Mouse (Mus musculus) cerebral cortex, adult 2 months (tissue): Measurements from ENCODE around the gene Arl16.

Experiments used
- WGBS: fragments of 180-500 bp; shearing (Covaris S2); methylation state at CpG from one replicate; pipeline ENCODE4 v1.1.7; 2018; 5-methylcytosine and 5-hydroxymethylcytosine counted together

Arl16 gene

DNA sequence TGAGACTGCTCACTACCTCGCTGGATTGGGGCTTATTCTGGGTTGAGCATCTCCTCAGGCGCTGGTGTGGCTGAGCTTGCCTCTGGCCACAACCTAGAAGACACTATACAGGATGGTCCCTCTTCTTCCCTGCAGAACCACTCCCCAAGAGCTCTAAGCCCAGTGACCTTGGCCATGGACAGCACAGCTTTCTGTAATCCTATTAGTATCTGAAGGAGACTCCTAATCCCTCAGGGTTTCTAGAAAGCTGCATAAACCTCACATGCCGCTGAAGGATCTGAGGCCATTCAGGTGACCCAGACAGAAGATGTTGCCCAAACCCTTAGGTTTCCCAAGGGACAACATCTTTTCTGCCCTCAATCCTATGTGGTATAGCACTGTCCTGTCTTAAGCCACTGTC, 15.2 kb downstream of the Arl16 start:
- 83% methylated on average over 3 of the region's 3 CpGs for WGBS

DNA sequence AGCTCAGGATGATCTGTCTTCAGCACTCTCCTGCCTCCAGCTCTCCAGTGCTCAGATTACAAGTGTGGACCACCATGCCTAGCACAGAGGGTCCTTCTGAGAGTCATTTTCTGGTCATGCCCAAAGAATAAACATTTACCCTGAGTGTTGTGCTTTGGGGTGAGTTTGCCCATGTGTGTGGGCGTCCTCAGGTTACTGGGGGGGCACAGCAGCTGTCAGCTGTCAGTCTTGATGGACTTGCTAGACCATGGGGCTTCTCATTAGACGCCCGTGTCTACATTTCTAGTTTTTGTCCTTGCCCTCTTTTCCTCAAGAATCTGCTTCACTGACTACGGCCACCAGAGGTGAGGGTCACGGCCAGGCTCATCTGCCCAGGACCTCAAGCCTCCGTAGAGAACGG, 20.2 kb downstream of the Arl16 start:
- WGBS, result 89% methylated on average over 7 of the region's 7 CpGs

DNA sequence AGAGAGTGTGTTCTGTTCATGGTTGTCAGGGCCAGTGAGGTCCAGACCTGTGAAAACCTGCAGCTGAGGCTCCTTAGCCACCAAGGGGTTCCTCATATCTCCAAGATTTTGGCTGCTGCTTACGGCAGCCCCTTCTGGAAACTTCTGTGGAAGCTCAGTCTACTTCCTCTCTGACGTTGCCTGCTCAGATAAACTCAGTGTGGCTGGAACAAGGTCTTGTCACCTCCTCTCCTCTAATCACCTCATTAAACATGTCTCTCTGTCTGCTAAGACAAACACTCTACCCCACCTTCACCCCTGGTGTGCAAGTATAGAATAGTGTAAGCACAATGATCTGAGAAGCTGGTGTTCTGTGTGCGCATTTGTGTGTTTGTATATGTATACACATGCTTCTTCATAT, 21.9 kb downstream of the Arl16 start:
- 77% methylated on average over 3 of the region's 3 CpGs for WGBS

DNA sequence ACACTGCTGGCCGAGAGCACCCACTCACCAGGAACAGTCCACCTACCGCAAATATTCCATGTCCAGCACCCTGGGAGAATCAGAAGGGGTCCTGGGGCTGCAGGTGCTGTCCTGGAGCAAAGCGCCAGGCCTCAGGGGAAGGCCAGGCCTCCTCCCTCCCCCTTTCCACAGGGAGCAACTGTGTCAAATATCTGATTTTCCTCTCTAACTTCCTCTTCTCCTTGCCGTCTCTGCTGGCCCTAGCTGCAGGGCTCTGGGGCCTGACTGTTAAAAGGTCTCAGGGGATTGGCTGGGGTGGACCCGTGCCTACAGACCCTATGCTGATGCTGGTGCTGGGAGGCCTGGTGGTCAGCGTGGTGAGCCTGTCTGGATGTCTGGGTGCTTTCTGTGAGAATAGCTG, 23.3 kb downstream of the Arl16 start:
- 77% methylated on average over 6 of the region's 6 CpGs for WGBS

DNA sequence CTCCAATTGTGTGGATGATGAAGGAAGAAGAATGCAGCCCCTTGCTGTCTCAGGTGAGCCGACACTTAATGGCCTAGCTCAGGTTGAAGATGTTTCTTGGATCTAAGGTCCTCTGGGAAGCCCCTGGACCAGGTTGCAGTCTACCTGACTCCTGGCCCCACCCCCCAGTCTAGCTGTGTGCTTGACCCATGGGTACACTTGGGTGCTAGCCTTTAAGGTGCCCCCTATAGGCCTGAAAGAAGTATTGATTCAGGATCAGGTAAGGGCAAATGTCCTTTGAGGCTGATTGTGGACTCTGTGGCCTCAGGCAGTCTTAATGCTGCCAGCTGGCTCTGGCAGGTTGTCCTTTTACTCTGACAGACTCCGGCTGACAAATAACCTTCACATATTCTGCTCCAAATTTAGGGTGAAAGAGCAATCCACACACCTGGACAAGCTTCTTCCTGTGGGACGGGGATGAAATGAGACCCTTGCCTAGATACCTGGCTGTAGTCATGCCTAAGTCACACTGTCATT, 24.6 kb downstream of the Arl16 start:
- 91% methylated on average over 3 of the region's 3 CpGs for WGBS

DNA sequence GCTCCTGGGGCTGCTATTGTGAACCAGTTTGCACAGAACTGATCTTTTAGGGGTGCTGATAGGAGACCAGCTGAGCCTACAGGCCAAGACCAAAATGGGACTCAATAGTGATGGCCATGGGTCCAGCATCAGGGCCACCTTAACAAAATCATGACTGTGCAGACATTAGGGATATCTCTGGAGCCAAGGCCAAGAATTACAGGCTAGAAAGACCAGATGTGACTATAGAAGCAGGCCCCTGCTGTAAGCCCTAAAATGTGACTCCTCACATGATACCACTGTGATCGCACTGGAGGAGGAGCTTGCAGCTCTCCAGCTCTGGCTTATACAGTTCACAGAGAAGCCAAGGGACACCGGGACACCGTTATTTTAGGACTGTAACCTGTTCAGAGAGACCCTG, 25.1 kb downstream of the Arl16 start, which contains the start of gene Tspan10:
Gene Tspan10, plus strand, starts transcription at position 301 of the 400 bp plus-strand sequence.
- WGBS, result 91% methylated on average over 3 of the region's 3 CpGs

DNA sequence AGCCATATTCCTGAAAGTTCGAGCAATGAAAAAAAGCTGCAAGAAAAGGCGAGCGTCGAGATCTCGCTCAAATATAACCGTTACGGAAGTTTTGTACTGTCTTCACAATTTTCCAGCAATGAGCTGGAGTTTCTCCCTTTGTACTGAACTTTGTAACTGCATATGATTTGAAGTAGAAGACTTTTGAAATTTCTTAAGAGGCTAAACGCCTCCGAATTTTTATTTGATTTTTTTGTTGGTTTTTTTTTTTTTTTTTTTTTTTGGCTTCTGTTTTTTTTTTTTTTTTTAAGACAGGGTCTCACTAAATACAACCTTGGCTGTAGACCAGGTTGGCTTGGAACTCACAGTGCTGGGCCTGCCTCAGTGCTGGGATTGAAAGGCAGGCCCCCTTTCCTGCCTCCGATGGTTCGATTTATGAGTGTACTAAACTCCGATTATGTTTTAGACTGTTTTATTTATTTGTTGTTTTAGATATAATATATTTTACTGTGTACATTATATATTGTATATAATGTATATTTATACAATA, 29.5 kb downstream of the Arl16 start:
- WGBS, result 22% methylated on average over 12 of the region's 12 CpGs

DNA sequence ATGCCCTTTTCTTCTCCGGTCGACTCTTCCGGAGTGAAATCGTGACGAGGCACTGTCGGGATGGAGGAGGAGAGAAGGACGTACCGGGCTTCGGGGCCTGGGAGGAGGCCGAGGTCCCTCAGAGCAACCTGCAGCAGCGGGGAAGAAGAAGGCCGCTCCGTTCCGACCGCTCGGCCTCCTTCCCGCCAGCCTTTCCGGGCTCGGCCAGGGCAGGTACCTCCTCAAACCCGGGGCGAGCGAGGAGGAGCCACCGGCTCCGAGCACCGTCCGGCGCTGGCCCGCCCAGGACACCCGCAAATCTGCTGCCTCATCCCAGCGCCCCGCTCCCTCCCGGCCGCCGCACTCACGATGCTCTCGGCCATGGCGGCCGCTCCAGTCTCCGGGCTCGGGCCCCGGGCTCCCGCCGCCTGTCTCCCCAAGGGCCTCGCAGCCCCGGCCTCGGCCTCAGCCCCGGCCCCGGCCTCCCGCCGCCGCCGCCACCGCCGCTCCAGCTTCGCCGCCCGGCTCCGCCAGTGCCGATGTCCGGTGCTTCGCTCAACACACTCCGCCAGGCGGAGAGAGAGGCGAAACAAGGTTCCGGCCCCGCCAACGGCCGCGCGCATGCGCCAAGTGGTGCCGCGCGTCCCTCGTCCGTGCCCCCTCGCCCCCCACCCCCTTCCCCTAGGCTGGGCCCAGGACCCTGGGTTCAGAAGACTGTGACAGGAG, 30.1 kb downstream of the Arl16 start, which contains the start of gene Nploc4:
Gene Nploc4, minus strand, starts transcription at position 557 of the 705 bp plus-strand sequence.
- WGBS, result under 1% methylated on average over 75 of the region's 77 CpGs

DNA sequence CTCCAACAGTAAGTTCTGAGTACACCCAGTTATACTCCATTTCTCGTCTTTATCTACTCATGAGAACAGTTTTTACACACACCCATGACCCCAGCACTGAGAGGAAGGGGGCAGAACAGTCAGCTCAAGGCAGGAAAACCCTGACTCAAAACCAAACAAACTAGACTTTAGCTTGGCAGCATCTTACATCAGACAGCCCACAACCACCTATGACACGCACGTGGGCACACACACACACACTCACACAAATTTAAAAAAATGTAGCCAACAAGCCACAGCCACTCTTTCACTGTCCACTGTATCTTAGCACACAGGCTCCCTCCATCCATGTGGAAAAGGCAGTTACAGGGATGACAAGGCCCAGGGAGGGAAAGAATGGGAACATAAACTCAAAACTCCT, 40.7 kb downstream of the Arl16 start:
- 81% methylated on average over 3 of the region's 3 CpGs for WGBS

DNA sequence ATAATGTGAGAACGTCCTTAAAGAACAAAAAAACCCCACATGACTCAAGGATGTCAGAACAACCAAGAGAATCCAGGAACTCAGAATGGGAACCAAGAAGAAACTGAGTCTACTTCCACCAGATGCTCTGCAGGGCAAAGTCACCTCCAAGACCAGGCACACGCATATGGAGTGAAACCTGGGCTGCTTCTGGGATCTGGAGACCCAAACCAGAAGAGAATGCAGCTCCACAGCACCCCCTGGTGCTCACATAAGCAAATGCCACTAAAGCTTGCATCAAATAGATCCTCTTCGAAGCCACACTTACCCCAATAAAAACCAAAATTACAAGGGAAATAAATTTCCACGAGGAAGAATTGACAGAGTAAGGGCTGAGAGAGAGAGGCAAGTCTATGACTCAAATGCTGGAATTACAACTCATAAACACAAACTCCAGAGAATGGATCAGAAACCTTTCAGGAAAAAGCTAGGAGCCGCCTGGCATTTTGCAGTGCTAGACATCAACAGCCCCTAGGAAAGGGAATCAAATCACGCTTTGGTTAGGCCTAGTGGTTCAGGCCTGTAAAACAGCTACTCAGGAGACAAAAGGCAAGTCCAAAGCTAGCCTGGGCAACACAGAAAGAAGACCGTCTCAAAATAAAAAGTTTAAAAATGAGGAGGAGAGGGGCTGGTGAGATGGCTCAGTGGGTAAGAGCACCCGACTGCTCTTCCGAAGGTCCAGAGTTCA, 43.7 kb downstream of the Arl16 start:
- WGBS, result 56% methylated on average over 9 of the region's 9 CpGs

DNA sequence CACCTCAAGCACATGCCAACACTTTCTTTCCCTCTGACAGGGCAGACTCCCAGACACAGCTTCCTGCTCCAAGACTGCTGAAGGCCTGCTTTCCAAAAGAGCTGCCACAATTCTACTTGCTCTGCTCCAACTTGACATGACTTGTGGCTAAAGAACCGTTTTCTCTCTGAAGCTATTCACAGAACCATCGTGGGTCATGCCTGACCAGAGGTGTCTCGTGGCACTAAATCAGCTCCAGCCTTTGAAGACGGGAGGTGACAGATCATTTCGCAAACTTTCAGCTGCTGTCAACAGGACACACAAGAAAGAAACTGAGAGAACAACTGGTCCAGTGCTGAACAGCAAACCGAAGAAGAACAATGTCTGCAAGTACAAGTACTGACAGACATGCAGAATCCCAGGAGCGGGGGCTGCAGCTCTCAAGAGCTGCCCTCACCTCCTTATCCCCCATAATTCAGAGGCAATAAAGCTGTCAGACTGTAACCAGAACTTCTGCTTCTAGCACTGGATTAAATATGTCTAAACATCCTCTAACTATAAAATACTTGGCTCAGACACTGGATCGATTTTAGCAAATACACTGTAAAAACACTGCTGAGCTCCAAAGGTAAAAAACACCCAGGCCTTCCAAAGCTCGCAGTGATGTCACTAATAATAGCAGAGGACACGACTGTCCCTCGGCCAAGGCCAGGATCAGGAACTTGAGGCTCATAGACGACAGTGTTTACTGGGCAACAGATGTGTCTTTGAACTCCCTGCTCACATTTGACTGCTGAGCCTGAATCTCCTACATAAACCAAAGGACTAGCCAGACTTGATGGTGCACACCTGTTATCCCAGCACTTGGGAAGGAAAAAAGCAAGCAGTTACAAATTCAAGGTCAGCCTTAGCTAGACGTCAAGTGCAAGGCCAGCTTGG, 44.5 kb downstream of the Arl16 start:
- 77% methylated on average over 13 of the region's 13 CpGs for WGBS

DNA sequence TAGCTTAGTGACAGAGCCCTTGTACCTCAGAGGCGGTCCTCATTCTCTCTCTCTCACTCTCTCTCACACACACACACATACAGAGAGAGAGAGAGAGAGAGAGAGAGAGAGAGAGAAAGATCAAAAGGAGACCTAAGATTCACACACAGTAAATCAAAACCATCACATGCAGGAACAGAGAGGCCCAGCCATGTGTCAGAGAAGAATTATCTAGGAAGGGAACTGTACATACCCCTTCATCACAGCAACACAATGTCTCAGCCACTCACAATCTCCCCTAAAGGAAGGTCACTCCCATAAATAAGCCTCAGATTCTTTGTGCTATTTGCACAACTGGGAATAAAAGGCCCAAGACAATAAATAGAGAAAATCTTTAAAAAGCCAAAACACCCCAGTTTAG, 48.8 kb downstream of the Arl16 start:
- 100% methylated on average over 1 of the region's 1 CpGs for WGBS

DNA sequence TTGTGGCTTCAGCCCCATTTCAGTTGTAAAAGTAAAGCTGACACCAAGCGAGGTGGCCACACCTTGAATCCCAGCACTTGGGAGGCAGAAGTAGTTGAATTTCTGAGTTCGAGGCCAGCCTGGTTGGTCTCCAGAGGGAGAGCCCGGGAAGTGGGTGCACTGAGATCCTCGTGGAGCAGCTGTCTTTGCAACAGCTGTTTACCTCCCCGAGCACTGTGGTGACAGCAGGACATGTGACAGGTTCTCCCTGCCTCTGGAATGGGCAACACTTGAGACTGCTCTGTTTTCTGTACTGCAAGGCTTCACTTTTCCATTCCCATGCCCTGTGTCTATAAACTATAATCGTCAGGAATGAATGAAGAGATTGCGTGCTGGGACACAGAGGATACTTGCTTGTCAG, 49.6 kb downstream of the Arl16 start:
- 86% methylated on average over 7 of the region's 7 CpGs for whole genome bisulfite sequencing
